Mouse (Mus musculus) embryo, embryonic 11.5 days (tissue): ENCODE measurements at regions not wholly inside any gene's neighbourhood (a gene's known extent, or its start where the extent isn't known, plus 50 kb on each side); places are given as distances from the start of the nearest gene placed in this dataset.

ENCODE experiments used
- DNase-seq: peaks from one replicate; pipeline ENCODE4 v3.0.0-alpha.2; 2012; ENCODE audit warnings: low read depth, low spot score

DNA sequence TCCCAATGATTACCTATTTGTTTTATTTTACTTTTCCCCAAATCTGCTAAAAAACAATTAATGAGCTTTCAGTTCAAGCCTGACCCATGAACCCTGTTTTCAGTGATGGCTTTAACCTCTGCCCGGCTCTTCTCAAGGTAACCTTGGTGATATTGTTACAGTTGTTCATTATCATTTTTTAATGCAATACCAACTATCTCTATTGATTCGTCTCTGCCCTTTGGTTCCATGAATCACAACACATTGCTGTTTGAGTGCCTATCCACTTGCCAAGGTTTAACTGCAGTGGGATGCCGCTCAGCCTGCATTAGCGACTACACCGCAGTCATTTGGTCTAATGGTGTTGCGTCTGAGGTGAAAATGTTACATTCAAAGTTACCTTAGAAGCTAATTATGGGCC is 317.9 kb downstream of the Etnk1 start:
- DNase-seq = no peak

DNA sequence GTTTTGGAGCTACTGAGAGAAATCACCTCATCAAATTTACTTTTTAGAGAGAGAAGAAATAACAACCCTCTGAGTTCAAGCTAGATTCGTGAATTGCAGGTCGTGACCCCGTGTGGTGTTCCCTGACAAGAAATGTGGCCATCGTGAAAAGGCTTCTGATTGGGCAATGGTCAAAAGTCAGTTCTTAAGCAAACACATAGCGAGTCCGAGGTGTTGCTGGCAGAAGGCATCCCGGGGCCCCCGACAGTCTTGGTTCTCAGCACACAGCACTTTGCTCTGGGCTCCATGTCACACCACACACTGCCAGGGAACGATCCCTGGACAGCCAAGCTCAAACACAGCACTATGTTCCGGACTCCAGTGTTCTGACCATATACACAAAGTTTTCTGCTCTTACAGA is 320.0 kb downstream of the Etnk1 start:
- DNase-seq = no peak

DNA sequence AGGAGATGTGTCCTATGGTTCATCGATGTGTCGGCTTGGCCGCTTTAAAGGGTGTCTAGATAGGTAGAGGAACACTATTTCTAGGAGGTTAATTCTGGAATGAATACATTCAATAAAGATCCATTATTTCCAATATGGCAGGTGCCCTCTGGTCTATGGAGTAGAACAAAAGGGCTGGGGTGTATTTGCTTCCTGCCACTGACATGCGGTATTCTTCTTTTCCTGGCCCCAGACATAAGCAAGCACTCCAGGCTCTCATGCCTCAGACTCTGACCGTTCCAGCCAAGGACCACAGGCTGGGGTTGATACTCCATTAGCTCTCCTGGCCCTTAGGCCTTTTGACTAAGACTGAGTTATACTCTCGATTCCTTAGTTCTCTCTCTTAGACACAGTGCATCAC is 323.0 kb downstream of the Etnk1 start:
- no peak for DNase-seq

DNA sequence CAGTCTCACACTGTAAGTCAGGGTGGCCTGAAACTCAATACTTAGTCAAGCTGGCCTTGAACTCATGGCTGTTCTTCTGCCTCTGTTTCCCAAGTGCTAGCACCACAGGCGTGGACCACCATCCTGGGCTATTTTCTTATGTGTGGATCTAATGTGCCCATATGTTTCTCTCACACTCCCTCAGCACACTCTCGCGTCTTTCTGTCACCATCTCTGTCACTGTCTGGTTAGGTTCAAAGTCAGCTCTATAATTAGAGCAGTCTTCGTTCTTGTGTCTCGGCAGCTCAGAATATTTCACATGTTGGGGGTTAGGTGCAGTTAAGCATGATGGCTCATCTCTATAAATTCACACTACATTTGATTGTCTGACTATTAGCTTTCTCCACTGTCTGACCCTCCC is 324.4 kb downstream of the Etnk1 start:
- DNase-seq = no peak

DNA sequence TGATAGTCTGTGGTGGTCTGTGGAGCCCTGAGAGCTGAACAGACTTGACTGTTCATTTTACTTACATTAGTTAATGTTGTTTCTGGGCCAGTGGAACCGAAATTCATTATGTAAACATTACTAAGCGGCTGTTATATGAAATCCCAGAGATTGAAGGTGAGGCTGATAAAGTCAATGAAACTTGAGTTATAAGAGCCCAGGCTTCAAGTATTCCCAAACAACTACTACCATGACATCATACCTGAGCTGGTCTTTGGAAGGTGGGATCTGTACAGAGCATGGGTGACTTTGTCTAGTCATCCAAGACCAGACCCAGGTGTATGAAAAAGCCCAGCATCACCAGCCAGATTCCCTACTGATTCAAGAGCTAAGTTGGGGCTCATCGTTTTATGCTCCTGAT is 326.5 kb downstream of the Etnk1 start:
- DNase-seq = no peak

DNA sequence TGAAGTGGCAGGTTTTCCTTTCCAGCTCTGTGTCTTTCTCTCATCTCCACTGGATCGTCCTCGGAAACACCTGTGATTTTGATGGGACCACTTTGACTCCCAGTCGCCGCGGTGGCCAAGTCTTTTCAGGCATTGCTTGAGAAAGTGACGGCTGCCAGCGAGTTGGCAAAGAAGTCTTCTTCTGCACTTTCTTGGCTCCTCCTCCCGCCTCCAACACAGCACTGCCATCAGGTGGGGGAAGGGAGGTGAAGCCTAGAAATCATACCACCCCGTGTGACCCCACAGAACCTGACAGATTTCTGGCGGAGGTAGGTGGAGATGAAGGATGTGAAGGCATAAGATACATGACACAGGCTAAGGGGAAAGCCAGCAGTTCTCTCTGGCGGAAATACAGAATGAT is 327.3 kb downstream of the Etnk1 start:
- no peak for DNase-seq

DNA sequence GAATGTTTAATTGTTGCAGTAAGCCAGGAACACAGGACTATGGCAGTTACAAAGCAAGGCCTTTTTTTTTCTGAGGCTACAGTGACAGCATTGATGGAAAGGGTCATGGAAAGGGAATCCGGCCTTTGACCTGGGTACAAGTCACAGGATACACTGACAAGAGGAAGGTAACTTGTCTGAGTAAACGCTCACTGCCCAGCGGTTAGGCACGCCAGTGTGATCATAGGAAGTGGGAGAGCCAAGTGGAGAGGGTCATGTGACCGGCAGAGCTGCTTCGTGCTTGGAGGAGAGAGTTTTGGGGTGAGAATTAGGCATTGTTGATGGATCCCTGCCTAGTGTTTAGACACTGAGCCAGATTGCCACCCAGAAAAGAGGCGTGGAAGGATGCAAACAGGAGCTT is 327.9 kb downstream of the Etnk1 start:
- no peak for DNase-seq

DNA sequence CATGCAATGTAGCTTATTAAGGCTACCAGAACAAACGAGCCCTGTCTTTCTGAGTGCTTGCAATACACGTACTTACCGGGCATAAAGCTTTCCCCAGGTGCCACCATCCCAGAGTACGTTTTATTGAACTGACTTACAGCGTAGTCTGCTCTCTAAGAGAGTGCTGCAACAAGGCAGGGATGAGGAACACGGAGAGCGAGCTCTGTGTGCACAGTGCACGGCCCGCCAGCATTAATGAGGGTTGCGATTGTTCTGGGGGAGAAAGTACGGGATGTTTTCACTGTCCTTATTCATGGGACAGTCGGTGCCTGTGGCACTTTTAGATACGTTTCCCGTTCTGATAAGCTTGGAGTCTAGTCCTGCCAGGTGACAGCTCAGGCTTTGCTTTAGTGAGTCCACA is 331.7 kb downstream of the Etnk1 start:
- DNase-seq = no peak

DNA sequence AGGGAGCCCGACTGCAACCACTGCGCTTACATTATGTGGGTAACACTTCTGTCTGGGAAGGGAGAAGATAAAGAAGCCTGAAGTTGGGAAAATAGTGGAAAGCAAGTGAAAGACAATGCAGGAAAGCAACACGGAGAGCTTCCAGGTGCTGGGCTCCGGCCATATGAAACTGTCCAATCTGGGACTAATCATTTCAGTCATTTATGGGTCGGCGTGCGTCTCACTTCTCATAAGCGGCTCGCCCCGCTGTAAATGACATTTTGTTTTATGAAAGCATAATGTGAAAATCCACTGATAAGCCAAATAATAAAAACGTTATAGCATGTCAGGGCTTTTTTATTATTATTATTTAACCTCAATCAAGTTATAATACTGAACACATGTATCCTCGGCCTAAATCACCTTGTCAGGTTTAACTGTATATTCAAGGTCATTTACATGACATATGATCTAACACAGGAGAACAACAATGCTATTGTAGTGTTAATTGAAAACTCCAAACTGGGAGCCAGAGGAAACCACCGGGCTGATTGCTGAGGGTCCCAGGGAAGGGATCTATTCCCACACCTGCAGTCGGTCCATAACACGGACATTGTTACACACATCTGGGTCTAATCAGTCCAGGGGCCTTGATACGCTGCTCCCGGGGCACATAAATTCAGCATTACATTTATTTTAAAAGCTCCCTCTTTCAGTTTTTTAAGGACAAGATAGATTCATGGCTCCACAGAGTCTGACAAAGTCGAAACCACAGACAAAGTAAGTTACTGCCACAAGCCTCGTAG is 332.4 kb downstream of the Etnk1 start:
- peak; percentile 39 for DNase-seq

DNA sequence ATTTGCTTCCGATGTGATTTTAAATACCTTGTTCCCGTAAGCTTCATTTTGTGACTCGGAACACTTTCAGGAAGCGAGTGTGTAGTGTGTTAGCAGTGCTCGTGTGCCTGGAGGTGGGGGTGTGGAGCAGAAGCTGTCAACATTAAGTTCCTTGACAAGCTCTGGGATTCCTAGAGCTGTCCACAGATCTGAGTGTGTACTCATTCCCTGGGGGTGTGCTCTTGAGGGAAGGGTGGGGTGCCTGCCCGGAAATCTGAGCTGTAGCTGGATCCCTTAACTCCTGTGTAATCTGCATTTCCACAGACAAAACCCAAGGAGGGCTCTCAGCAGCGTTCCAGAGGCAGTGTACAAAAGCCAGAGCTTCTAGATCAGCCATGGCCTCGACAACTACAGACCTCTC is 335.8 kb downstream of the Etnk1 start:
- DNase-seq = no peak

DNA sequence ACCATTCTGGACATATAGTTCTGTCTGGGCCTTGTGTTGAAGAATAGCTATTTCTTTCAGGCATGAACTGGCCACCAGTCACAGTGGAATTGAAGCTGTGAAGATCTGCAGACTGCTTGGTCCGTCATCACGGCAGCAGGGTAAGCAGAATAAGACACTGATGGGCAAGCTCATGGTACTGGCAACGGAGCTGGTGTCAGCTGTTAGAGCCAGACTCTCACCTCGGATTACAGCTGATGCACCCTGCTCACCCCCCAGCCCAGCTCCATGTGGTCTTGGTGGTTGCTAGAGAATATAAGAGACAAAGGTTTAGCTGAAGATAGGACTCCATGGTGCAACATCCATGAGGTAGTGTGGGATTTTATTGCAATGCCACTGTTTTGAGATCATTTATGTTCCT is 336.9 kb downstream of the Etnk1 start:
- DNase-seq = no peak

DNA sequence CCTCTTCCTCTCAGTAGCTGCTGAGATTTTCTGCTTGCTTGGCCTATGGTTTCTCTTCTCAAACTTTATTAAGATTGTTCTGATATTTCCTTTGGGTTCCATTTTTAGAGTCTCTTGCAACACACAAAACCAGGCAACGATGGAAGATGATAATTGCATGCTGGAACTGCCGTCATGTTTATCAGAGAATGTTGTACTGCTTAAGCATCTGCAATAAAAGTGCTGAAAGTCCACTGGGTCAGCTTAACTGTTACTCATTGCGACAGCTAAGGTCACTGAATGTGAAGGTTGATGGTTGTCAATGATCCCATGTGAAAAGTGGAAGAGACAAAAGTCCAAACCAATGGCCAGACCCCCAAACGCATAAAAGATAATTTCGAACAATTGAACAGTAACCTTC is 346.4 kb downstream of the Etnk1 start:
- DNase-seq = no peak

DNA sequence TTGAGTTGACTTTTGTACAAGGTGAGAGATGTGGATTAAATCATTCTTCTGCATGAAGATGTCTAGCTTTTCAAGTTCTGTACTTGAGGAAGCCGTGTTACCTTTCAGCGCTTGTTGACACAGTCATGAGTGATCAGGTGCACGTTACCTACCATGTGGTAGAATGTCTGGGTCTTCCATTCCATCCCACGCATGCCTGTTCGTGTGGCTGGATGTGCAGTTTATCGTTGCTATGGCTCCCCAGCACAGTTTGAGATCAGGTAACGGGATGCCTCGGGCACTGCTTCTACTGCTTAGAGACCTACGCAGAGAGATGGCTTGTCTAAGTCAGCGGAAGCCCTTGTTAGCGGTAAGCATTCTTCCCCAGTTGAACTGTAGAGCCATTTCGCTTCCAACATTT is 348.1 kb downstream of the Etnk1 start:
- no peak for DNase-seq

DNA sequence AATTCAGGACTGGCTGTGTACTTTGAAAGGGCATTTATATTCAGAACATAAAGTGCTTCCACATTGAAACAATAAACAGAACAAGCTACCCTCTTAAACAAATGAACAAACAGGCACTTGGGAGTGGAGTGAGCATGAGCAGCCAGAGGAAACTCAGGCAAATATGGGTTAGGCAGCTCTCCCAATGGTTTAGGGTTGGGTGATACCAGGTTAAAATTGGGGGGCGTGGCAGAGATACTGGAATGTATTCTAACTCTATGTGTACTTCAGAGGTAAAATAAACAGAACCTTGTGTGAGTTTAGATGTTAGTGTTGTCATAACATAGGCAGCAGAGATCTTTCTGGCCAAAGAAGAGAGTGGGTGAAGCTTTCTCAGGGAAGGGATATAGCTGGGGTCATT is 349.7 kb downstream of the Etnk1 start:
- DNase-seq = no peak

DNA sequence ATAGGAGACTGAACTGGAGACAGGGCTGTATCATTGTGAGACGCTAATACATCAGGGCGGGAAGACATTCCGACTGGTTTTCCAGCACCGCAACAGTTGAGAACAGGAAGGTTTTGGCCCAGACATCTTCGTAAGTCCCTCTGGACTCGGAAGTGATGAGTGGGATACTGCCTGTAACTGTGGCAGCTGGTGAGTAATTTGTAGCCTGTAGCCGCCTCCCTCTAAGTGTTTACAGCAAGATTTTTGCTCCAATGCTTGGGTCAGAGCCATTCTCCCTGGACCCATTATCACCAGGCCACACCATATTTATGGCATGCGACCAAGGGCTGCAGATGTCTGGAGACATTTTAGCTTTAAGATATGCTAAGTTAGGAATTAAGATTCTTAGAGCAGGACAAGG is 351.5 kb downstream of the Etnk1 start:
- DNase-seq = no peak

DNA sequence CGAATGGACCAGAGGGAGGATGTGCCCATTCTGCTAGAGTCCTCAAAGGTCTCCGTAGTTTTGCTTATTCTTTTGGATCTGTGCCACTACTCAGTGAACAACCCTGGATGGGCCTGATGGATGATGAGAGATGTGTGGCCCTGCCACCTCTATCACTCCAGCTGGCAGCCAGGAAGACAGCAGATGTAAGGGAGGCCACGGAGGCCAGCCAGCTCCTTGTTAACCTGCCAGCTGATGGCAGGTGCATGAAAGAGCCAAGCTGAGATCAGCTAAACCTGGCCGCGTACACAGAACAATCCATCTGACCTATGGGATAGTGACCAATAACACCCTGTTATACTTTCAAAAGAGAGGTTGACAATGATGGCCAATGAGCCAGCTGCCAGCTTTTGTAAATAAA is 352.6 kb downstream of the Etnk1 start:
- DNase-seq = no peak

DNA sequence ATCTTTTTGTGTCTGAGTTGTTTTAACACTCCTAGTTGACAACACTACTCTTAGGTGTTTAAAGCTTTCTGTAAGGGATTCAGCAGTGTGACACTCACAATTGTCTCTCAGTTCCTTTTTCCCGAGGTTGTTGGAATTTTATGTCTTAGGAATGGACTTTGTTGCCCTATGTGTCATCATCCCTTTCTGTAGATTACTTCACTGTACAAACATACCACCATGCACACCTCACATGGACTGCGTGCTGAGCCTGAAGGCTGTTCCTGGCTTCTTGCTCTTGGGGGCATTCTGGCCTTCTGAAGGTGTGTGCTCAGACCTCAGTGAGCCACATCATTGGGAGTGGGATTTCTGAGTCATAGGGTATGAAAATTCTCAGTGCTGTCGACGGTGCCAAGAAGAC is 358.1 kb downstream of the Etnk1 start:
- DNase-seq = no peak

DNA sequence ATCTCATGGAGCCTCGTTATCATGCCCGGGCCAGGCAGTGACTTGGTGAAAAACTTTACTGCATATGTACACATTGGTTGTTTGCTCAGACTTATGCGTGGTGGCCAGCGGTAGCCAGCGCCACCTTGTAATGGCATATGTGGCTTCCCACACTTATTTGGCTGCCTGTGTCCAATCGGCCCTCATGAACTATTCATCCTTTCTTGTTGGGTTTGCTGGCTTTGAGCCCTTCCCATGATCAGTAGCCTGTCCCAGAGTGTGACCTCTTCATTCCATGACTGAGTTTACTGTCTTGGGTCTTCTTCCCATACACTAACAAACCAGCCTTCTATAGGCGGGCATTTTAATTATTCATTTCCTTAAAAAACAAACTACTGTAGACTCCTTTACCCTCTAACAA is 361.9 kb downstream of the Etnk1 start:
- DNase-seq = no peak

DNA sequence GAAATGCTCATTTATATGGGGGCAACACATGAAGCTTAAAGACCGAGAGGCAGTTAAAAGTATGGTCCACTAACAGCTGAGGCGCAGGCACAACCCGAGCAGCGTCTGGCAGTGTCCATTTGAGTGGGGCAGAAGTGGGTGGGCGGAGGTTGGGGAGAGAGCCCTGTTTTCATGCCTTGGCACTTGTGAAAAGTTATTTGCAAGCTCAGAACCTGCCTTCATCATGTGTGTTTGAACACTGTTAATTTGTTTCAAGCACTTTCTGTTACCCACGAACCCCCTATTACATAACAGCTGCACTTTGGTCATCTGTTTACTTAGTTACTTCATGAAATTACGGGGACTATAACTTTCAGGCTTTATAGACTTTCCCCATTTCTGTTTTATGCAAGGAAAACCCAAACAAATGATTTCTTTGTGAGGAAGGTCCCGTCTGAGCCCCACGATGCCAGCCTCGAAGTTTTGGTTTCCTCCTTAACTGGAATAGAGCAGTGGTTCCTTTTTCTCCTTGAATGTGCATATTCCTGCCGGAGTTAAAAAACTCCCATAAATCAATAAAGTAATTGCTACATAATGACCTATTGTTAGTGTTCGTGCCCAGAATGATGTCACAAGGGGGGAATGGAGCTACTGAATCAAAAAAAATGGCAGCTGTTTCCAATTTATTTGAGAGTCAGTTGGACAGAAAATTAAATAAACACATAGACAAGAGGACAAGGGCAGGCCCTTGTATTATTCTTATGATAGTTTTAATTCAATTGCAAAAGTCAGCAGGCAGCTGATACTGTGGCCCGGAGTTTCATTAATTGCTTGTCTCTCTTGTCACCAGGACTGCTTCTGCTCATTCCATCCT is 363.6 kb downstream of the Etnk1 start:
- DNase-seq = peak; percentile 22

DNA sequence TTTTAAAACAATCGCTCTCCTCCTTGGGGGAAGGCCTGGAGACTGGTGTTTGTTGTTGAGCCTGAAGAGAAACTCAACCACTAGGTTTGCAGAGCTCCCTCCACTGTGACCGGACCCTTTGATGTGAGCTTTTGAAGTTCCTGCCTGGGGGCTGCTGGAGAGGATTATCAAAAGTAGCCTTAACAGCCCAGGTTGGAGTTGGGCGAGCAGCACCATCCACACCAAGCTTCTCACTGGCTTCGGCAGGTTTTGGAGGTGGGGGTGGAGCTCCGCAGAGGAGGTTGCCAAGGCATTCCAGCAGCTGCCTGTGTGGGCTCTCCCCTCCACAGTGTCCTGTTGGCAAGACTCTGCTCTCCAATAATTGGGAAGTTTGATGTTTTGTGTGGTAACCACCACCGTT is 364.5 kb downstream of the Etnk1 start:
- DNase-seq = no peak

DNA sequence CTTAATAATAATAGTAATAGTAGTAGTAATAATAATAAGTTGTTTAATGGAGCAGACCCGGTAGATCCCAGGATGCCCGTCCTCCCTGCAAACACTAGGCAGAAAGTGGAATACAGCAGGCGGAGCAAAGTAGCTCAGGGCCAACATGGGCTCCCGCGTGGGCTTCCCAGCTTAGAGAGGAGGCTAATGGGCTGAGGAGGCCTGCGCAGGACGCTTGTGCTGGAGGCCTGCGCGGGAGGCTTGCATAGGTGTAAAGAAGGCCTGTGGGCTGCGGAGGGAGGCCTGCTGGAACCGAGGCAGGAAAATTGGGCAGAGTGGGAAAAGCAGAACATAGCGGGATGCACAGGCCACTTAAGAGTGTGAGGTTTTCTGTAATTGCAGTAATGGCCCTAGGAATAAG is 365.4 kb downstream of the Etnk1 start:
- DNase-seq = no peak

DNA sequence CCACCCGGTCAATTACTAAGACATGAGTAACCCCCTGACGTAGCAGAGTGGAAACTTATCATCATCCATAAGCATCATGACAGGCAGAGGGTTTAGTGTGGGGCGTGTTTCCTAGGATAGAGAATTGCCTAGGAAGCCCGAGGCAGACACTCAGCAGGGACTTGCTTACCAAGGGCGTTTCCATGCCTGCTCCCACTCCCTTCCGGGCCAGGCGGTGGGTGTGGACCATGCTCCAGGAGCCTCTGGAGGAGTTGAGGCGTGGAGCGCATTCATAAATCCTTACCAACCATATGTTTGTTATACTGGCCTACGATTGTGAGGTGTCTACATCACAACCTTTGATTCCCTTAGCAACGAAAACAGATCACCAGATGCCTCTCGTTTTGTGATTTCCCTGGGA is 368.2 kb downstream of the Etnk1 start:
- DNase-seq = no peak

DNA sequence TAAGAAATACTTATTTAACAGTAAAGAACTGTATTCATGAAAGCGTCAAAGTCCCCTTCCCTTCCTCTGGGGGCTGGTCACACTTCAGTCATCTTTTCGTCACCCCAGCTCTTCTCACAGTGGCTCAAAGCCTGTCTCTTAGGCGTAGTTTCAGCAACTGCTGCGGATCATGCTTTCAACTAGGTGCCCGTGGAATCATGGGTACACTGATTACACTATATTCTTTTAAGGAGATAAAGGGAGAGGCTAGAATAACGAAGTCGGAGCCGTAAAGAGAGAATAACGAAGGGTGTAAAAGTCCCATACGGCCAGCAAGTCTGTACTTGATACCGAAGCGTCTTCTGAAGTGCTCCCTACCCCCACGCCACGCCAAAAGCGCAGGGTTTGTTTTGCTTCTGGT is 368.7 kb downstream of the Etnk1 start:
- DNase-seq = no peak
